Mouse (Mus musculus): ENCODE measurements around the gene Mbl2.

- TF ChIP-seq POLR2A (IDR thresholded peaks at IDR 0.05; ENCODE audit: insufficient read depth, low read length) (no peak), CTCF (IDR thresholded peaks at IDR 0.05; ENCODE audit: low read depth, low read length) (no peak)
These were observed 16.6 kb upstream of the Mbl2 start for GRCm38 (mm10) chr19:30216186-30216585.

Measured in ES-Bruce4 (cell line).